Mouse (Mus musculus) spleen, adult 2 months (tissue): ENCODE data around the gene Fam183b.

Experiments
- CTCF ChIP-seq: fragments of 200-500 bp; IDR thresholded peaks from 2 replicates; pipeline ENCODE4 v1.5.1; 2011; ENCODE audit warnings: mild to moderate bottlenecking, inconsistent platforms; ENCODE audit not compliant: insufficient read depth, insufficient read length, insufficient replicate concordance; ENCODE audit errors: extremely low read depth
- POLR2A ChIP-seq: fragments of 200-500 bp; IDR thresholded peaks from 2 replicates; pipeline ENCODE4 v1.6.1; 2011; ENCODE audit warnings: low read depth, low read length, inconsistent platforms

- TF ChIP-seq POLR2A (no peak), CTCF (no peak)
These were observed 12.2 kb downstream of the Fam183b start for GRCm38 (mm10) chr11:58789532-58789931.
